Mouse (Mus musculus) retina, embryonic 14.5 days (tissue): ENCODE results near the gene Trpv2.

Experiments used
- DNase-seq: peaks from one replicate; pipeline ENCODE4 v3.0.0-alpha.2; 2015; ENCODE audit warnings: low spot score

Trpv2 gene

GRCm38 (mm10) chr11:62604123-62604706 lies 29.9 kb downstream of the Trpv2 start:
- no peak for DNase-seq

- no peak for DNase-seq
These were observed 30.8 kb downstream of the Trpv2 start for GRCm38 (mm10) chr11:62604886-62605618.

- DNase-seq, result no peak
These were observed 31.5 kb downstream of the Trpv2 start for GRCm38 (mm10) chr11:62605619-62606298.

- peak; percentile 60 for DNase-seq
These were observed 32.2 kb downstream of the Trpv2 start for GRCm38 (mm10) chr11:62606299-62607169.

- DNase-seq, result no peak
These were observed 33.1 kb downstream of the Trpv2 start for GRCm38 (mm10) chr11:62607170-62607951.

GRCm38 (mm10) chr11:62607952-62608201 lies 33.6 kb downstream of the Trpv2 start:
- no peak for DNase-seq

- no peak for DNase-seq
These were observed 34.8 kb downstream of the Trpv2 start for GRCm38 (mm10) chr11:62608826-62609675.

- DNase-seq, result no peak
These were observed 36.0 kb downstream of the Trpv2 start for GRCm38 (mm10) chr11:62610304-62610703.

GRCm38 (mm10) chr11:62612604-62613003 lies 38.3 kb downstream of the Trpv2 start:
- DNase-seq, result no peak

GRCm38 (mm10) chr11:62613657-62614365 lies 39.5 kb downstream of the Trpv2 start:
- peak; percentile 100 for DNase-seq

- no peak for DNase-seq
These were observed 40.7 kb downstream of the Trpv2 start for GRCm38 (mm10) chr11:62614876-62615410.

- DNase-seq, result no peak
These were observed 41.2 kb downstream of the Trpv2 start for GRCm38 (mm10) chr11:62615456-62615855.

GRCm38 (mm10) chr11:62621079-62621478 lies 46.8 kb downstream of the Trpv2 start:
- no peak for DNase-seq

GRCm38 (mm10) chr11:62621586-62622283 lies 47.4 kb downstream of the Trpv2 start:
- no peak for DNase-seq

GRCm38 (mm10) chr11:62622850-62623249 lies 48.6 kb downstream of the Trpv2 start:
- DNase-seq, result no peak

GRCm38 (mm10) chr11:62624341-62625291 lies 50.3 kb downstream of the Trpv2 start:
- no peak for DNase-seq

- peak; percentile 79 for DNase-seq
These were observed 55.3 kb downstream of the Trpv2 start for GRCm38 (mm10) chr11:62629352-62630224.
